Mouse (Mus musculus) liver, embryonic 14.5 days (tissue): Measurements from ENCODE around the gene Sh2d3c. TPM values are rescaled to one million over a fixed set of nuclear protein-coding genes. Genes with fewer than 3 reads are reported as not detected.

ENCODE experiments used
- ATAC-seq: fragments of 200-750 bp; cut with Nextera tagmentation; 2 replicates; pipeline ENCODE4 v1.8.0; 2017; ENCODE audit warnings: moderate number of reproducible peaks, mild to moderate bottlenecking, moderate library complexity; ENCODE audit not compliant: insufficient read depth
- DNase-seq, 3 experiments: peaks; one replicate each; pipeline ENCODE4 v3.0.0-alpha.2; 2012 to 2013; ENCODE audit warnings: low read depth in 3 of 3, low spot score in 3 of 3
- H3K27ac ChIP-seq: fragments of 300-500 bp; sonication (generic); 2 replicates; pipeline ENCODE4 v1.5.1; 2014; ENCODE audit warnings: moderate library complexity, mild to moderate bottlenecking, control low read depth, inconsistent platforms
- H3K27me3 ChIP-seq: fragments of 300-500 bp; sonication (generic); 2 replicates; pipeline ENCODE4 v1.6.1; 2014; ENCODE audit warnings: mild to moderate bottlenecking, low read length, moderate library complexity; ENCODE audit not compliant: control insufficient read depth, insufficient read depth
- H3K36me3 ChIP-seq: fragments of 300-500 bp; sonication (generic); replicated peaks from 2 replicates; pipeline ENCODE4 v1.6.1; 2014; ENCODE audit warnings: low read depth; ENCODE audit not compliant: control insufficient read depth, insufficient read depth
- H3K4me1 ChIP-seq, 2 experiments: fragments of 200-500 bp in 1 of 2; fragments of 300-500 bp in 1 of 2; sonication (generic) in 1 of 2; replicated peaks; 2 replicates each; pipeline ENCODE4 v1.6.1; 2012 to 2014; ENCODE audit warnings: antibody characterized with exemption in 1 of 2, inconsistent platforms in 1 of 2, low read length in 1 of 2; ENCODE audit not compliant: control insufficient read depth in 2 of 2, insufficient read depth in 2 of 2
- H3K4me2 ChIP-seq: fragments of 300-500 bp; sonication (generic); 2 replicates; pipeline ENCODE4 v1.6.1; 2014; ENCODE audit warnings: low read depth, mild to moderate bottlenecking, control low read depth, moderate library complexity
- H3K4me3 ChIP-seq, 2 experiments: fragments of 200-500 bp in 1 of 2; fragments of 300-500 bp in 1 of 2; sonication (generic) in 1 of 2; 2 replicates each; pipeline ENCODE4 v1.5.1; 2012 to 2014; ENCODE audit warnings: low read depth in 2 of 2, low read length in 2 of 2, mild to moderate bottlenecking in 2 of 2, control low read depth in 1 of 2, inconsistent platforms in 1 of 2, moderate library complexity in 1 of 2; ENCODE audit not compliant: insufficient read depth in 1 of 2
- H3K9ac ChIP-seq: fragments of 300-500 bp; sonication (generic); replicated peaks from 2 replicates; pipeline ENCODE4 v1.6.1; 2014; ENCODE audit warnings: mild to moderate bottlenecking, control low read depth, moderate library complexity
- H3K9me3 ChIP-seq: fragments of 300-500 bp; sonication (generic); 2 replicates; pipeline ENCODE4 v1.6.1; 2016; ENCODE audit warnings: low read length, mixed read lengths; ENCODE audit not compliant: control insufficient read depth
- CTCF ChIP-seq: IDR thresholded peaks from 2 replicates; pipeline ENCODE4 v1.5.1; 2016; ENCODE audit warnings: antibody characterized with exemption, low read depth, control low read depth
- EP300 ChIP-seq: IDR thresholded peaks from 2 replicates; pipeline ENCODE4 v1.6.1; 2016; ENCODE audit warnings: antibody characterized with exemption, low read depth
- WGBS: fragments of 180-500 bp; shearing (Covaris S2); extraction: QIAGEN DNeasy Blood & Tissue Kit; methylation state at CpG from one replicate; pipeline ENCODE4 v1.1.7; 2014; ENCODE audit not compliant: insufficient replicate concordance; 5-methylcytosine and 5-hydroxymethylcytosine counted together
- polyA plus RNA-seq, 2 experiments: library from polyadenylated mRNA; depleted of rRNA in 1 of 2; stranded (reverse) in 1 of 2; unstranded in 1 of 2; fragments of >200 nt; fragmentation: Nextera tagmentation in 1 of 2; extraction: Ambion mirVana in 1 of 2; gene quantifications; 2 replicates each; pipeline versions ENCODE4 v1.2.1 to v1.2.3; 2012 to 2014

Sh2d3c gene
- polyA plus RNA-seq, 2 experiments, result 3.5 to 4.7 TPM

DNA sequence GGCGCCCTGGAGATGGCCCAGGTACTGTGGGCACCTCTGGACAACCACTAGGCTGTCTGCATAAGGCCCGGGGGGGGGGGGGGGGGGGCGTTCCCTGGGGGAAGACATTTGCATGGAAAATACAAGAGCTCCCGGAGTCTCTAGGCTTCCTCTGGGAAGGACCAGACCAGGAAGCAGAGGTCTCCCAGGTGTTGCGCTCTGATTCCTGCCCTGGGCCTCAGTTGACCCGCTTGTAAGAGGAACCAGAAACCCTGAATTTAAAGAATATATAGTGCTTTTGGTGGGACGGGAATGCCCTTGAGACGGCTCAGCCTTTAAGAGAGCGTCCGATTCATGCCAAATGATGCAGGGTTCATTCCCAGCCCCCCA is 30.8 kb downstream of the Sh2d3c start:
- no peaks in the 10 kb centered on the region; a peak in 1 of 4 replicates for H3K4me1 ChIP-seq
- no peak for DNase-seq
- no peak overlapping the region for H3K9ac ChIP-seq
- peak overlapping the region; percentile 16 to 29 for H3K4me3 ChIP-seq
- WGBS, result 67% methylated on average over 9 of the region's 10 CpGs
- H3K9me3 ChIP-seq, result no peaks in the 10 kb centered on the region
- H3K27me3 ChIP-seq, result no peaks in the 10 kb centered on the region
- H3K4me2 ChIP-seq, result peak overlapping the region; percentile 20
- TF ChIP-seq CTCF (no peak), EP300 (no peak)
- no peaks in the 10 kb centered on the region for H3K36me3 ChIP-seq
- ATAC-seq, result peak; percentile 10; the same call in 1 of the 2 replicates
- H3K27ac ChIP-seq, result no peak overlapping the region

DNA sequence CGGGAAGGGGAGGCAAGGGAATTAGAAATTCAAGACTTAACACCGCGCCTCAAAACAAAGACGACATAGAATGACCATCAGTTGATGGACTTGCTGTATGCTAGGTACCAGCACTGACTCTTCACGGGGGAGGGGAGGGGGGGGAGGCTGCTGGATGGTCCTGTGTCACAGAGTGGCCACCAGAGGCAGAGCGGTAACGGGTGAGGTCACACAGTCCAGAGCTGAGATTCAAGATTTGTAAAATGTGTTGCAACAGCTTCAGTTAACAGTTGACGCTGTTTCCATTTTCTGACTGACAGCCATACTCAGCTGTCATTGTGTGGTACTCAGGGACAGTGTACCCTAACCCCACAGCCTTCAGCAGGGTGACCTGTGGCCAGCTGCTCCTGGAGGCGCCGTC is 31.3 kb downstream of the Sh2d3c start:
- no peaks in the 10 kb centered on the region for H3K27me3 ChIP-seq
- H3K9me3 ChIP-seq, result no peaks in the 10 kb centered on the region
- no peaks in the 10 kb centered on the region for H3K36me3 ChIP-seq
- H3K4me1 ChIP-seq, result no peaks in the 10 kb centered on the region; a peak in 1 of 4 replicates
- ATAC-seq, result no peak
- DNase-seq, result no peak
- TF ChIP-seq CTCF (peak; percentile 37), EP300 (no peak)
- no peak overlapping the region for H3K27ac ChIP-seq
- peak overlapping the region; percentile 20; the same call in 1 of the 2 replicates for H3K4me2 ChIP-seq
- H3K9ac ChIP-seq, result no peak overlapping the region
- WGBS, result 65% methylated on average over 10 of the region's 10 CpGs
- H3K4me3 ChIP-seq, result no peak overlapping the region

DNA sequence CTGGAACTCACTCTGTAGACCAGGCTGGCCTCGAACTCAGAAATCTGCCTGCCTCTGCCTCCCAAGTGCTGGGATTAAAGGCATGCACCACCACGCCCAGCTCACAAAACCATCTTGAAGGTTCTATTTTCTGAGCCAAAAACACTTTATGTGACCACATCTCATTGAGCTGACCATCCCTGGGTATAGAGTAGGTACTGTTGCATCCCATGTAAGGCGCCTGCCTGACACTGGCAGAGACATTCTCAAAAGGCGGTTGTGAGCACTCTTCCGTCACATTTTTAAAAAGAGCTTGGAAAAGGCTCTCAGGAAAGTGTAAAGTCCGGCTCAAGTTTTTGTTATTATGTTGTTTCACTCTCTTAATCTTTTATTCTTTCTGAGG is 35.8 kb downstream of the Sh2d3c start:
- no peak for TF ChIP-seq EP300
- no peaks in the 10 kb centered on the region for H3K9me3 ChIP-seq
- H3K4me1 ChIP-seq, result no peaks in the 10 kb centered on the region
- no peaks in the 10 kb centered on the region for H3K36me3 ChIP-seq
- no peak for DNase-seq
- no peak overlapping the region for H3K9ac ChIP-seq
- H3K27me3 ChIP-seq, result no peaks in the 10 kb centered on the region
- ATAC-seq, result no peak
- no peak overlapping the region for H3K27ac ChIP-seq
- H3K4me3 ChIP-seq, result peak overlapping the region in 1 of 2 experiments; percentile 78; a peak in 2 of 4 replicates
- peak overlapping the region; percentile 97 for H3K4me2 ChIP-seq
- 37% methylated on average over 6 of the region's 6 CpGs for WGBS

DNA sequence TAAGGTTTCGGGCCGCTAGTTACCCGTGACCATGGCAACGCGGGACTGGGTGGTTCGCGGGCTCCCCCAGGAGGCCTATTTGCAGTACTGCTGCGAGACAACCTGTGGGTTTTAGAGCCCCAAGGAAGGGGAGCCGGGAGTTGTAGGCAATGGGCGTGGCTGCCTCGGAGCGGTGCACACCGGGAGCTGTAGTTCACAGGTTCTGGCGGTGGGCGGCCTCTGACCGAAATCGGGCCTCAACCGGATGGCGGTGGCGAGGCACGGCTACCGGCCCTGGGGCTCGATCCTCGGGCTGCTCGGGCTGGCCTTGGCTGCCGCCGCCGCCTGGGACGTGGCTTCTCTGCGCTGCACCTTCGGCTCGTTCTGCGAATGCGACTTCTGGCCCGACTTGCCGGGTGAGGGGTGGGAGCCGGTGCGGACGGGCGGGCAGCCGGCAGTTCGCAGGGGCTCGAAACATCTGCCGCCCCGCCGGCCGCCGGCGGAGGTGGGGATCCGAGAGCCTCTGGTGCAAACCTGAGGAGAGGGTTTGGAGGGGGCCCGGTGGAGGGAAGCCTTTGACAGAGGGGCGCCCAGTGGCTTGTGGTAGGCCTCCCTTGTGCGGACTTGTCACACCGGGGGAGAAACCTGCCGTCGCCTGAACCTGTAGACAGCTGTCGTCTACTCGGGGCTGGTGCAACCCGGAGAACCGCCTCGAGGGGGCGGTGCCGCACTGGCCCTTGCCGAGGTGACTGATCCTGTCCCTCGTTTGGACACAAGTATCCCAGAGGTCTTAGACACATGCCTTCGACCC is 36.4 kb downstream of the Sh2d3c start, which contains the start of gene Tor2a:
Gene Tor2a (plus strand): TSS at position 179 of the 790 bp plus-strand sequence.
- peak within 1 kb of the TSS; percentile 40 for H3K27ac ChIP-seq
- TF ChIP-seq EP300, result 0 out of 2 replicates have a peak, but pooled peaks have one; percentile 7
- TF ChIP-seq CTCF, result peak; percentile 97
- no peaks in the 10 kb centered on the region for H3K9me3 ChIP-seq
- H3K27me3 ChIP-seq, result no peaks in the 10 kb centered on the region
- H3K4me1 ChIP-seq, result no peaks in the 10 kb centered on the region
- H3K36me3 ChIP-seq, result no peaks in the 10 kb centered on the region
- peak within 1 kb of the TSS; percentile 86 for H3K9ac ChIP-seq
- peak; percentile 92 for ATAC-seq
- H3K4me2 ChIP-seq, result peak within 1 kb of the TSS; percentile 97
- peak; percentile 92 to 95 (median 93) for DNase-seq
- under 1% methylated on average over 66 of the region's 66 CpGs for WGBS
- peak within 1 kb of the TSS; percentile 56 to 78 for H3K4me3 ChIP-seq

DNA sequence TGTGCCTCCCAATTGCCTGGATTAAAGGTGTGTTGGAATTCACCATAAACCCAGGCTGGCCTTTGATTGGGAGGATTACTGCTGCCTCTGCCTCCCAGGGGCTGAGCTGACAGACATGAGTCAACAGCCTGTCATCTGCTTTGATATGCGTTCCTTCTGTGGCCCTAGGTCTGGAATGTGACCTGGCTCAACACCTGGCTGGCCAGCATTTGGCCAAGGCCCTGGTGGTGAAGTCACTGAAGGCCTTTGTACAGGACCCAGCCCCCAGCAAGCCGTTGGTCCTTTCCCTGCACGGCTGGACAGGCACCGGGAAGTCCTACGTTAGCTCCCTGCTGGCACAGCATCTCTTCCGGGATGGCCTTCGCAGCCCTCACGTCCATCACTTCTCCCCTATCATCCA is 37.6 kb downstream of the Sh2d3c start:
- no peaks in the 10 kb centered on the region for H3K36me3 ChIP-seq
- no peak overlapping the region for H3K4me2 ChIP-seq
- no peak for ATAC-seq
- DNase-seq, result no peak
- no peaks in the 10 kb centered on the region for H3K27me3 ChIP-seq
- H3K27ac ChIP-seq, result no peak overlapping the region
- no peak overlapping the region for H3K4me3 ChIP-seq
- no peaks in the 10 kb centered on the region for H3K9me3 ChIP-seq
- no peaks in the 10 kb centered on the region for H3K4me1 ChIP-seq
- 76% methylated on average over 8 of the region's 8 CpGs for WGBS
- H3K9ac ChIP-seq, result no peak overlapping the region
- TF ChIP-seq EP300 (no peak), CTCF (no peak)
